Mouse (Mus musculus): ENCODE data around the gene Nbeal1.

DNA sequence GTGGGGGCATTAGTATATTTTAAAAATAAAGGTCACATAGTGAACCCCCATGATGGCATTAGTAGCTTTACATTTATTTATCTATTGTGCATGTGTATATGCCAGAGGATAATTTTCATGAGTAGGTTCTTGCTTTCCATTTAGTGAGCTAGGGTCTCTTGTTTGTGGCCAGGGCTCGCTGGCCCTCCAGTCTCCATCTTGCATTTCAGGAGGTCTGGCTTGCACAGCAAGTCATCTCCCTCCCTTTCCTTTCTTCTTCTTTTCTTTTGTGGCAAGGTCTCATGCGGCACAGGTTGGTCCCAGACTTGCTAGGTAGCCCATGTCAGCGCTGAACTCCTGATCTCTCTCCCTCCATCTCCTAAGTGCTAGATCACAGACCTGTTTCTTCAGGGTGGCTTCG lies 1.0 kb upstream of the Nbeal1 start:
- no peak for TF ChIP-seq EP300 (IDR thresholded peaks at IDR 0.05; ENCODE audit: low read depth)
- no peak for TF ChIP-seq CTCF (IDR thresholded peaks at IDR 0.05; ENCODE audit: low read depth)

Measured in heart, postnatal 0 days (tissue).